Mouse (Mus musculus) midbrain, postnatal 0 days (tissue): ENCODE results near the gene Slc22a20. TPM values are rescaled to one million over a fixed set of nuclear protein-coding genes. Genes with fewer than 3 reads are reported as not detected.

Source experiments
- ATAC-seq: fragments of 200-750 bp; cut with Nextera tagmentation; 2 replicates; pipeline ENCODE4 v1.8.0; 2017; ENCODE audit warnings: moderate number of reproducible peaks, mild to moderate bottlenecking, moderate TSS enrichment, moderate library complexity; ENCODE audit not compliant: low FRiP score
- DNase-seq: peaks from one replicate; pipeline ENCODE4 v3.0.0-alpha.2; 2015; ENCODE audit warnings: low spot score
- H3K27ac ChIP-seq: fragments of 300-500 bp; sonication (generic); 2 replicates; pipeline ENCODE4 v1.5.1; 2014; ENCODE audit warnings: low read depth, mild to moderate bottlenecking, low read length, mixed read lengths
- H3K27me3 ChIP-seq: fragments of 300-500 bp; sonication (generic); 2 replicates; pipeline ENCODE4 v1.6.1; 2014; ENCODE audit warnings: low read length, control low read depth, mixed read lengths; ENCODE audit not compliant: insufficient read depth
- H3K36me3 ChIP-seq: fragments of 300-500 bp; sonication (generic); 2 replicates; pipeline ENCODE4 v1.6.1; 2014; ENCODE audit warnings: low read length, control low read depth, mixed read lengths; ENCODE audit not compliant: insufficient read depth
- H3K4me1 ChIP-seq: fragments of 300-500 bp; sonication (generic); 2 replicates; pipeline ENCODE4 v1.6.1; 2014; ENCODE audit warnings: mild to moderate bottlenecking, control low read depth, antibody characterized with exemption, low read length, mixed read lengths; ENCODE audit not compliant: insufficient read depth
- H3K4me2 ChIP-seq: fragments of 300-500 bp; sonication (generic); 2 replicates; pipeline ENCODE4 v1.6.1; 2014; ENCODE audit warnings: low read depth, mild to moderate bottlenecking, low read length, mixed read lengths; ENCODE audit not compliant: poor library complexity, severe bottlenecking
- H3K4me3 ChIP-seq: fragments of 300-500 bp; sonication (generic); 2 replicates; pipeline ENCODE4 v1.5.1; 2014; ENCODE audit warnings: low read depth, mild to moderate bottlenecking, low read length, moderate library complexity
- H3K9ac ChIP-seq: fragments of 300-500 bp; sonication (generic); replicated peaks from 2 replicates; pipeline ENCODE4 v1.6.1; 2014; ENCODE audit warnings: mild to moderate bottlenecking, low read length, moderate library complexity, mixed read lengths; ENCODE audit not compliant: poor library complexity, severe bottlenecking
- H3K9me3 ChIP-seq: fragments of 300-500 bp; sonication (generic); 2 replicates; pipeline ENCODE4 v1.6.1; 2016; ENCODE audit warnings: low read length, control low read depth
- CTCF ChIP-seq: IDR thresholded peaks from 2 replicates; pipeline ENCODE4 v1.5.1; 2016; ENCODE audit warnings: antibody characterized with exemption, mild to moderate bottlenecking
- WGBS: fragments of 180-500 bp; shearing (Covaris S2); extraction: QIAGEN DNeasy Blood & Tissue Kit; methylation state at CpG from one replicate; pipeline ENCODE4 v1.1.7; 2014; 5-methylcytosine and 5-hydroxymethylcytosine counted together
- polyA plus RNA-seq: library from polyadenylated mRNA; unstranded; fragments of >200 nt; fragmentation: Nextera tagmentation; extraction: Ambion mirVana; gene quantifications from 2 replicates; pipeline ENCODE4 v1.2.1, GENCODE M21; 2015
- total RNA-seq: library from RNA; depleted of rRNA; stranded (reverse); fragments of >200 nt; gene quantifications from 2 replicates; pipeline ENCODE4 v1.2.3, GENCODE M21; 2014

The Slc22a20 gene
- total and polyA plus RNA-seq, 2 experiments from 2014 or later = not detected

GRCm38 (mm10) chr19:5966786-5967185 lies 19.2 kb downstream of the Slc22a20 start:
- ATAC-seq = no peak
- WGBS = 76% methylated on average over 6 of the region's 6 CpGs
- no peak overlapping the region for H3K9ac ChIP-seq

GRCm38 (mm10) chr19:5965910-5966309 lies 20.0 kb downstream of the Slc22a20 start:
- no peak overlapping the region for H3K9ac ChIP-seq
- ATAC-seq (no peak), DNase-seq (no peak)
- no peaks in the 10 kb centered on the region for H3K9me3 ChIP-seq
- no peaks in the 10 kb centered on the region; the same call in 1 of the 2 replicates for H3K27me3 ChIP-seq
- H3K4me2 ChIP-seq = no peak overlapping the region
- no peak overlapping the region for H3K27ac ChIP-seq
- TF ChIP-seq CTCF = no peak
- H3K4me3 ChIP-seq = no peak overlapping the region
- 95% methylated on average over 2 of the region's 2 CpGs for WGBS
- no peaks in the 10 kb centered on the region for H3K36me3 ChIP-seq
- no peaks in the 10 kb centered on the region for H3K4me1 ChIP-seq

More at GRCm38 (mm10) chr19:5966786-5967185, 19.2 kb downstream of the Slc22a20 start:
- no peaks in the 10 kb centered on the region for H3K9me3 ChIP-seq
- DNase-seq = no peak
- H3K4me1 ChIP-seq = no peaks in the 10 kb centered on the region
- TF ChIP-seq CTCF = no peak
- no peaks in the 10 kb centered on the region; the same call in 1 of the 2 replicates for H3K27me3 ChIP-seq
- H3K36me3 ChIP-seq = no peaks in the 10 kb centered on the region
- H3K27ac ChIP-seq = no peak overlapping the region
- no peak overlapping the region for H3K4me2 ChIP-seq
- no peak overlapping the region for H3K4me3 ChIP-seq

- Histone ChIP-seq H3K9me3 (no peaks in the 10 kb centered on the region), H3K36me3 (no peaks in the 10 kb centered on the region), H3K4me3 (no peak overlapping the region), H3K27ac (no peak overlapping the region), H3K9ac (no peak overlapping the region), H3K4me1 (no peaks in the 10 kb centered on the region), H3K27me3 (no peaks in the 10 kb centered on the region; the same call in 1 of the 2 replicates), H3K4me2 (no peak overlapping the region)
- TF ChIP-seq CTCF = peak; percentile 94
- 9% methylated on average over 4 of the region's 4 CpGs for WGBS
- DNase-seq (peak; percentile 88), ATAC-seq (no peak)
Observed at GRCm38 (mm10) chr19:5965280-5965679, 20.7 kb downstream of the Slc22a20 start.

GRCm38 (mm10) chr19:5964804-5965203 lies 21.1 kb downstream of the Slc22a20 start:
- Histone ChIP-seq H3K27ac (no peak overlapping the region), H3K9ac (no peak overlapping the region), H3K36me3 (no peaks in the 10 kb centered on the region), H3K27me3 (no peaks in the 10 kb centered on the region), H3K4me2 (peak overlapping the region; percentile 93), H3K9me3 (no peaks in the 10 kb centered on the region), H3K4me1 (no peaks in the 10 kb centered on the region), H3K4me3 (peak overlapping the region; percentile 65; the same call in 1 of the 2 replicates)
- no peak for TF ChIP-seq CTCF
- ATAC-seq (no peak), DNase-seq (no peak)
- 78% methylated on average over 2 of the region's 2 CpGs for WGBS

- TF ChIP-seq CTCF = peak; percentile 35; the same call in 1 of the 2 replicates
- peak; percentile 93 for ATAC-seq
- no peak within 1 kb of the TSS for H3K27ac ChIP-seq
- peak; percentile 93 for DNase-seq
- H3K4me1 ChIP-seq = no peaks in the 10 kb centered on the region
- peak within 1 kb of the TSS; percentile 93 for H3K4me2 ChIP-seq
- no peaks in the 10 kb centered on the region; the same call in 1 of the 2 replicates for H3K36me3 ChIP-seq
- H3K9ac ChIP-seq = peak within 1 kb of the TSS; percentile 65
- H3K4me3 ChIP-seq = peak within 1 kb of the TSS; percentile 65
- WGBS = under 1% methylated on average over 50 of the region's 50 CpGs
- H3K27me3 ChIP-seq = no peaks in the 10 kb centered on the region
- H3K9me3 ChIP-seq = no peaks in the 10 kb centered on the region
Observed at GRCm38 (mm10) chr19:5963883-5964562, 21.9 kb downstream of the Slc22a20 start, which contains the start of gene Pola2. Gene Pola2 (minus strand): TSS chr19:5964202.

GRCm38 (mm10) chr19:5962651-5963050 lies 23.3 kb downstream of the Slc22a20 start:
- no peak for DNase-seq
- Histone ChIP-seq H3K27ac (no peak overlapping the region), H3K4me1 (no peaks in the 10 kb centered on the region), H3K36me3 (peaks cover 6% of the 10 kb centered on the region; the same call in 1 of the 2 replicates), H3K9me3 (no peaks in the 10 kb centered on the region), H3K27me3 (no peaks in the 10 kb centered on the region), H3K4me2 (no peak overlapping the region; the same call in 1 of the 2 replicates), H3K4me3 (peak overlapping the region; percentile 65; the same call in 1 of the 2 replicates), H3K9ac (no peak overlapping the region)
- TF ChIP-seq CTCF = peak; percentile 23; the same call in 1 of the 2 replicates
- 20% methylated on average over 1 of the region's 1 CpGs for WGBS
- no peak for ATAC-seq
